Mouse (Mus musculus) embryonic fibroblast, embryonic 13.5 days (primary cell): ENCODE results near the gene Kcnd3.

ENCODE experiments used
- CTCF ChIP-seq: IDR thresholded peaks from 2 replicates; pipeline ENCODE4 v1.5.1; 2011; ENCODE audit warnings: mild to moderate bottlenecking, control low read depth, low read length, moderate library complexity, borderline replicate concordance; ENCODE audit not compliant: insufficient read depth
- POLR2A ChIP-seq: IDR thresholded peaks from 2 replicates; pipeline ENCODE4 v1.6.1; 2011; ENCODE audit warnings: low read depth, mild to moderate bottlenecking, control low read depth, low read length, moderate library complexity

GRCm38 (mm10) chr3:105717856-105718555, 265.9 kb downstream of the Kcnd3 start:
- TF ChIP-seq CTCF (no peak), POLR2A (no peak)
